Mouse (Mus musculus) embryonic facial prominence, embryonic 15.5 days (tissue): ENCODE data around the gene Polr2b. TPM values are rescaled to one million over a fixed set of nuclear protein-coding genes. Genes with fewer than 3 reads are reported as not detected.

Experiments
- ATAC-seq: fragments of 200-750 bp; cut with Nextera tagmentation; 2 replicates; pipeline ENCODE4 v1.8.0; 2017; ENCODE audit warnings: low read depth, moderate TSS enrichment; ENCODE audit not compliant: insufficient number of reproducible peaks, low FRiP score, low TSS enrichment
- H3K27ac ChIP-seq: fragments of 300-500 bp; sonication (generic); replicated peaks from 2 replicates; pipeline ENCODE4 v1.5.1; 2015; ENCODE audit warnings: mild to moderate bottlenecking, inconsistent platforms
- H3K27me3 ChIP-seq: fragments of 300-500 bp; sonication (generic); 2 replicates; pipeline ENCODE4 v1.6.1; 2015; ENCODE audit warnings: inconsistent platforms
- H3K36me3 ChIP-seq: fragments of 300-500 bp; sonication (generic); 2 replicates; pipeline ENCODE4 v1.6.1; 2015; ENCODE audit warnings: mild to moderate bottlenecking, inconsistent platforms
- H3K4me1 ChIP-seq: fragments of 300-500 bp; sonication (generic); 2 replicates; pipeline ENCODE4 v1.6.1; 2015; ENCODE audit warnings: inconsistent platforms
- H3K4me2 ChIP-seq: fragments of 300-500 bp; sonication (generic); replicated peaks from 2 replicates; pipeline ENCODE4 v1.6.1; 2015; ENCODE audit warnings: mild to moderate bottlenecking, inconsistent platforms
- H3K4me3 ChIP-seq: fragments of 300-500 bp; sonication (generic); replicated peaks from 2 replicates; pipeline ENCODE4 v1.5.1; 2015; ENCODE audit warnings: mild to moderate bottlenecking, inconsistent platforms
- H3K9ac ChIP-seq: fragments of 300-500 bp; sonication (generic); 2 replicates; pipeline ENCODE4 v1.6.1; 2015; ENCODE audit warnings: inconsistent platforms
- H3K9me3 ChIP-seq: fragments of 300-500 bp; sonication (generic); replicated peaks from 2 replicates; pipeline ENCODE4 v1.6.1; 2016; ENCODE audit warnings: inconsistent platforms
- WGBS: fragments of 180-500 bp; shearing (Covaris S2); methylation state at CpG from one replicate; pipeline ENCODE4 v1.1.7; 2015; 5-methylcytosine and 5-hydroxymethylcytosine counted together
- polyA plus RNA-seq: library from polyadenylated mRNA; unstranded; fragments of >200 nt; fragmentation: Nextera tagmentation; extraction: Ambion mirVana; gene quantifications from 2 replicates; pipeline ENCODE4 v1.2.1, GENCODE M21; 2015

The Polr2b gene
- 52.2 and 53.8 TPM in 2 replicates for polyA plus RNA-seq

DNA sequence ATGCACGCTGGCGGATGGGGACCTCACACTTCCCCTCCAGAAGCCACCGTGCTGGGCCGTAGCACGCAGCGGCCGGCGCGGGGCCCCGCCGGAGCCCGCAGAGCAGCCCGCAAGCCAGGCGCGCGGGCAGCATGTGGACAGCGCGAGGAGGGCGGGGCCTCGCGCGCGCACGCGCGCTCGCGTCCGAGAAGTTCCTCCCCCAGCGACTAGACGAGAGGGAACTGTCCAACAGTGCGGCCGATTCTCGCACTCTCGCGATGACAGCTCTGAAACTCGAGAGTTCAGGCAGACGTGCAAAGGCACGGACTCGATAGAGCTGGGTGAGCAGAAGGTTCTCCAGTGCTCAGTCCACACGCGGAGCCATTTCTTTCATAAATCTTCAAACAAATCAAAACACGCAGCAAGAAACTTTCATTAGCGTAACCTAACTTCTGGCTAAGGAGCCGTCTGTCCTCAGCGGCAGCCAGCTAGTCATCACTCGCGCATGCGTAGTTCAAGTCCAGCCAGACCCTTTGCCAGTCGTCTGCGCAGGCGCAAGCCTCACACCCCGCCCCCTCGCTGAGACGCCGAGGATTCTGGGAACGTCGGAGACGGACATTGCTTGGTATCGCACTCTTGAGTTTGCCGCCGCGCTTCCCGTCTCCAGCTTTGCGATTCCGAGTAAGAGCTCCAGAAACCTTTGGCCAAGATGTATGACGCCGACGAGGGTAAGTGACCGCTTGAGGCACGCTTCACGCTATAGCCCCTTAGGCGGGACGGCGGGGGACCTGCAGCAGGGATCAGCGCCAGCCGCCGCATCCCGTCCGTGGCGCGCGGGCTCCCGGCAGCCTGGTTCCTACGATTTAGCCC is at the start of gene Polr2b, which contains the start of gene Noa1:
Gene Polr2b, plus strand, starts transcription at position 224 of the 849 bp plus-strand sequence.
Gene Noa1, minus strand, starts transcription at position 161 of the 849 bp plus-strand sequence.
- peaks cover 22% of the 10 kb centered on the region for H3K4me1 ChIP-seq
- peak within 1 kb of the TSS; percentile 79 for H3K4me3 ChIP-seq
- no peaks in the 10 kb centered on the region for H3K9me3 ChIP-seq
- peak within 1 kb of the TSS; percentile 83 for H3K9ac ChIP-seq
- H3K36me3 ChIP-seq, result peaks cover 31% of the 10 kb centered on the region
- peak within 1 kb of the TSS; percentile 97 for H3K27ac ChIP-seq
- ATAC-seq, result peak; percentile 96
- WGBS, result under 1% methylated on average over 85 of the region's 85 CpGs
- peak within 1 kb of the TSS; percentile 99 for H3K4me2 ChIP-seq
- H3K27me3 ChIP-seq, result no peaks in the 10 kb centered on the region

DNA sequence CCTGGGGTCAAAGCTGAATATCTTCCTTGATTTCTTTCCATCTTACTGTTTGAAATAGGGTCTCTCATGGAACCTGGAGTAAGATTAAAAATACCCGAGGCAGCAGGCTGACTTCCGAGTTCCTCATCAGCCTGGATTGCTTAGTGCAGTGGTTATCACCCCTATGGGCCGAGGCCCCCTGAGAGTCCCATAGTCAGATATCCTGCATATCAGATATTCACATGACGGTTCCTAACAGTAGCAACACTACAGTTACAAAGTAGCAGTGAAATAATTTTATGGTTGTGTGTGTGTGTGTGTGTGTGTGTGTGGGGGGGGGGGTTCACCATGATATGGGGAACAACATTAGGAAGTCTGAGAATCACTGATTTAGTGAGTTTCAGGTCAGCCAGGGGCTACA is 48.8 kb upstream of the Polr2b start:
- Histone ChIP-seq H3K9ac (no peak overlapping the region), H3K27ac (no peak overlapping the region), H3K36me3 (no peaks in the 10 kb centered on the region), H3K9me3 (no peaks in the 10 kb centered on the region), H3K4me2 (no peak overlapping the region), H3K4me3 (no peak overlapping the region), H3K27me3 (no peaks in the 10 kb centered on the region), H3K4me1 (no peaks in the 10 kb centered on the region)
- ATAC-seq, result no peak
- WGBS, result 76% methylated on average over 4 of the region's 4 CpGs

DNA sequence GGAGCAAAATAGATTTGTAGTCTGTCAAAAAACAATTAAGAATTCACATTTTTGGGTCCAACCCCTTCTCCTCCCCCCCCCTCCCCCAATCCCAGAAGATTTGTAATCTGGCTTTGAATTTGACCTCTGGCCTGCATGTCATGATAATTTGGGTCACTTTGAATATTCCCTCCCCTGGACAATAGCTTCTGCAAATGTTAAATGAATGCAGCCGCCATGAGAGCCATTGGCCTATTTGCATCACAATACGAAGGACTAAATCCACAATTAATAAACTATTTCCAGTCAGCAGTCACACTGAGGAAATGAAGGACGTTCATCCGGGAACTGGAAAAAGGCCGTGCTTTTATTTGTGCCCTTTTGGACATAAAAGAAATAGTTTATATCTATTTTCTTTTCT is 47.8 kb upstream of the Polr2b start:
- no peak overlapping the region for H3K4me3 ChIP-seq
- no peak for ATAC-seq
- no peaks in the 10 kb centered on the region for H3K4me1 ChIP-seq
- H3K9ac ChIP-seq, result no peak overlapping the region
- 76% methylated on average over 5 of the region's 5 CpGs for WGBS
- no peak overlapping the region for H3K27ac ChIP-seq
- no peaks in the 10 kb centered on the region for H3K27me3 ChIP-seq
- no peaks in the 10 kb centered on the region for H3K9me3 ChIP-seq
- H3K36me3 ChIP-seq, result no peaks in the 10 kb centered on the region
- no peak overlapping the region for H3K4me2 ChIP-seq

- Histone ChIP-seq H3K36me3 (peaks cover 21% of the 10 kb centered on the region), H3K9ac (peak within 1 kb of the TSS; percentile 88), H3K4me1 (peaks cover 20% of the 10 kb centered on the region), H3K27me3 (no peaks in the 10 kb centered on the region), H3K4me3 (peak within 1 kb of the TSS; percentile 87), H3K4me2 (peak within 1 kb of the TSS; percentile 56), H3K9me3 (no peaks in the 10 kb centered on the region), H3K27ac (peak within 1 kb of the TSS; percentile 96)
- under 1% methylated on average over 65 of the region's 78 CpGs for WGBS
- peak; percentile 90 for ATAC-seq
These were observed 44.8 kb upstream of the Polr2b start, which contains the start of gene Rest for GRCm38 (mm10) chr5:77265081-77265670. Gene Rest, plus strand, starts transcription at chr5:77265491.

GRCm38 (mm10) chr5:77265671-77266065 is 44.3 kb upstream of the Polr2b start:
- ATAC-seq, result peak; percentile 85
- Histone ChIP-seq H3K4me1 (peaks cover 20% of the 10 kb centered on the region), H3K4me2 (peak overlapping the region; percentile 56), H3K9me3 (no peaks in the 10 kb centered on the region), H3K4me3 (peak overlapping the region; percentile 87), H3K9ac (peak overlapping the region; percentile 88), H3K27me3 (no peaks in the 10 kb centered on the region), H3K36me3 (peaks cover 26% of the 10 kb centered on the region), H3K27ac (peak overlapping the region; percentile 96)
- under 1% methylated on average over 27 of the region's 53 CpGs for WGBS

GRCm38 (mm10) chr5:77266066-77266885 is 43.7 kb upstream of the Polr2b start:
- H3K4me1 ChIP-seq, result peaks cover 20% of the 10 kb centered on the region
- under 1% methylated on average over 72 of the region's 87 CpGs for WGBS
- H3K9me3 ChIP-seq, result no peaks in the 10 kb centered on the region
- peak overlapping the region; percentile 87 for H3K4me3 ChIP-seq
- H3K27me3 ChIP-seq, result no peaks in the 10 kb centered on the region
- peaks cover 26% of the 10 kb centered on the region for H3K36me3 ChIP-seq
- peak; percentile 73 for ATAC-seq
- H3K9ac ChIP-seq, result peak overlapping the region; percentile 88
- peak overlapping the region; percentile 96 for H3K27ac ChIP-seq
- H3K4me2 ChIP-seq, result peak overlapping the region; percentile 56

DNA sequence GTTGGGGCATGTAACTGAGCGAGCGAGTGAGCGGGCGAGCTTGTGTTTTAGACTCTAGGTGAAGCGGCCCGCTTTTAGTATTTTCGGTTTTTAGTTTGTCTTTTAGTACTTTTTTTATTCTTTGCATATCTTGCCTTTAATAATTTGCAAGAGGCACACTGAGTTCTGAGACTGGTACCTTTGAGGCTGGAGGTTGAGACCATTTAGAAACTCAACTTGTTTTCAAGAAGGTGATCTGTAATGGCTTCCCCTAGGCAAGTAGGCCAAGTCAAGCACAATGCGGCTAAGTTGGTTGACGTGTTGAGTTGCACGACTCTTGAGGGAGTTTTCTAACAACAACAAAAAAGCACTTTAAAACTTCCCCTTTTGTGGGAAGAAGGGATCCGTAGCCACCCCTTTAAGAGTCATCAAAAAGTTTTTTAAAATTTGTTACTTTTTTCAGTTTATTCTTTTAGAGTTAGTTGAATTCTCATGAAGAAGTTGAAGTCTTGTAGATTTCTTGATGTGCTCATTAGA is 43.0 kb upstream of the Polr2b start:
- H3K9ac ChIP-seq, result peak overlapping the region; percentile 88
- H3K27me3 ChIP-seq, result no peaks in the 10 kb centered on the region
- peaks cover 20% of the 10 kb centered on the region for H3K4me1 ChIP-seq
- WGBS, result 1% methylated on average over 11 of the region's 11 CpGs
- H3K9me3 ChIP-seq, result no peaks in the 10 kb centered on the region
- H3K4me2 ChIP-seq, result peak overlapping the region; percentile 56
- peak overlapping the region; percentile 87 for H3K4me3 ChIP-seq
- H3K27ac ChIP-seq, result peak overlapping the region; percentile 96
- no peak for ATAC-seq
- H3K36me3 ChIP-seq, result peaks cover 27% of the 10 kb centered on the region

GRCm38 (mm10) chr5:77267441-77267840 is 42.5 kb upstream of the Polr2b start:
- Histone ChIP-seq H3K9me3 (no peaks in the 10 kb centered on the region), H3K36me3 (peaks cover 32% of the 10 kb centered on the region), H3K9ac (no peak overlapping the region), H3K4me3 (peak overlapping the region; percentile 87), H3K27ac (no peak overlapping the region), H3K4me2 (peak overlapping the region; percentile 56), H3K27me3 (no peaks in the 10 kb centered on the region), H3K4me1 (peaks cover 20% of the 10 kb centered on the region)
- ATAC-seq, result no peak
- 61% methylated on average over 4 of the region's 4 CpGs for WGBS

GRCm38 (mm10) chr5:77267957-77268624 is 41.9 kb upstream of the Polr2b start:
- H3K27me3 ChIP-seq, result no peaks in the 10 kb centered on the region
- no peaks in the 10 kb centered on the region for H3K9me3 ChIP-seq
- peaks cover 37% of the 10 kb centered on the region for H3K36me3 ChIP-seq
- H3K9ac ChIP-seq, result no peak overlapping the region
- H3K27ac ChIP-seq, result no peak overlapping the region
- no peak overlapping the region for H3K4me2 ChIP-seq
- WGBS, result 93% methylated on average over 30 of the region's 30 CpGs
- ATAC-seq, result no peak
- H3K4me3 ChIP-seq, result no peak overlapping the region
- H3K4me1 ChIP-seq, result peaks cover 20% of the 10 kb centered on the region

GRCm38 (mm10) chr5:77269399-77269798 is 40.5 kb upstream of the Polr2b start:
- no peak overlapping the region for H3K4me3 ChIP-seq
- no peak for ATAC-seq
- no peak overlapping the region for H3K9ac ChIP-seq
- no peak overlapping the region for H3K27ac ChIP-seq
- H3K27me3 ChIP-seq, result no peaks in the 10 kb centered on the region
- peaks cover 48% of the 10 kb centered on the region for H3K36me3 ChIP-seq
- no peaks in the 10 kb centered on the region for H3K9me3 ChIP-seq
- peaks cover 20% of the 10 kb centered on the region for H3K4me1 ChIP-seq
- no peak overlapping the region for H3K4me2 ChIP-seq
- WGBS, result 75% methylated on average over 8 of the region's 8 CpGs
